Mouse (Mus musculus) spleen, adult 2 months (tissue): ENCODE measurements around the gene Mrps11.

Experiments
- CTCF ChIP-seq: fragments of 200-500 bp; IDR thresholded peaks from 2 replicates; pipeline ENCODE4 v1.5.1; 2011; ENCODE audit warnings: mild to moderate bottlenecking, inconsistent platforms; ENCODE audit not compliant: insufficient read depth, insufficient read length, insufficient replicate concordance; ENCODE audit errors: extremely low read depth
- POLR2A ChIP-seq: fragments of 200-500 bp; IDR thresholded peaks from 2 replicates; pipeline ENCODE4 v1.6.1; 2011; ENCODE audit warnings: low read depth, low read length, inconsistent platforms

GRCm38 (mm10) chr7:78827749-78828362 is 44.9 kb downstream of the Mrps11 start:
- TF ChIP-seq CTCF (no peak), POLR2A (no peak)
